Mouse (Mus musculus) neutrophil, adult 65 days (primary cell): ENCODE measurements around the gene Ercc6. TPM values are rescaled to one million over a fixed set of nuclear protein-coding genes. Genes with fewer than 3 reads are reported as not detected.

Experiments
- total RNA-seq: library from RNA; stranded (reverse); gene quantifications from 2 replicates; pipeline ENCODE4 v1.2.4, GENCODE M21; 2023

The Ercc6 gene
- total RNA-seq: 12.4 and 15.4 TPM in 2 replicates

GRCm38 (mm10) chr14:32513336-32514032 is at the start of gene Ercc6:
Gene Ercc6, plus strand, starts transcription at chr14:32513521.

GRCm38 (mm10) chr14:32464601-32465505 is 48.5 kb upstream of the Ercc6 start, which contains the start of gene Slc18a3:
Gene Slc18a3, minus strand, starts transcription at chr14:32464850.

GRCm38 (mm10) chr14:32465889-32466288 is 47.4 kb upstream of the Ercc6 start, which contains the start of gene Chat:
Gene Chat, minus strand, starts transcription at chr14:32465989.

GRCm38 (mm10) chr14:32599290-32600041 is 86.1 kb downstream of the Ercc6 start, which contains the start of gene Prrxl1:
Gene Prrxl1, plus strand, starts transcription at chr14:32599407.

Other genes starting within 250 kb of the Ercc6 start
- gene Ogdhl, start 191.5 kb upstream of the Ercc6 start, total RNA-seq: not detected in 2 replicates
- gene 1700024G13Rik, start 125.1 kb upstream of the Ercc6 start, total RNA-seq: not detected in 2 replicates
- not detected in 2 replicates for gene Slc18a3, start 48.7 kb upstream of the Ercc6 start, total RNA-seq
- gene Chat, start 47.5 kb upstream of the Ercc6 start, total RNA-seq: not detected in 2 replicates
- not detected in 2 replicates for gene Prrxl1, start 85.9 kb downstream of the Ercc6 start, total RNA-seq
- gene 3425401B19Rik, start 171.8 kb downstream of the Ercc6 start, total RNA-seq: not detected in 2 replicates